Mouse (Mus musculus): ENCODE measurements around the gene Mex3d. TPM values are rescaled to one million over a fixed set of nuclear protein-coding genes. Genes with fewer than 3 reads are reported as not detected.

Gene Mex3d
- polyA plus RNA-seq, 1 experiment = 13.4 TPM

- H3K36me3 ChIP-seq (ENCODE audit: control insufficient read depth, insufficient read depth, low read length) = no peaks in the 10 kb centered on the region
- WGBS = 19% methylated on average over 9 of the region's 9 CpGs
- peaks cover 38% of the 10 kb centered on the region for H3K27me3 ChIP-seq (ENCODE audit: control insufficient read depth, insufficient read depth, low read length)
- H3K4me1 ChIP-seq (ENCODE audit: control insufficient read depth, insufficient read depth, insufficient read length) = peaks cover 31% of the 10 kb centered on the region
- no peak overlapping the region for H3K4me3 ChIP-seq (ENCODE audit: extremely low read depth, insufficient read depth, insufficient read length)
- TF ChIP-seq CTCF (IDR thresholded peaks at IDR 0.05; ENCODE audit: extremely low read depth, insufficient read depth, insufficient read length, insufficient replicate concordance) (no peak), POLR2A (IDR thresholded peaks at IDR 0.05; ENCODE audit: low read depth, low read length) (no peak)
- peak overlapping the region; percentile 73 for H3K27ac ChIP-seq (ENCODE audit: insufficient read depth, low read length)
- DNase-seq (ENCODE audit: low read depth in 1 of 2, low spot score in 2 of 2) = no peak
Measured at GRCm38 (mm10) chr10:80344131-80344661, 43.3 kb downstream of the Mex3d start.

GRCm38 (mm10) chr10:80343425-80343895, 44.0 kb downstream of the Mex3d start:
- Histone ChIP-seq H3K27me3 (ENCODE audit: control insufficient read depth, insufficient read depth, low read length) (peaks cover 36% of the 10 kb centered on the region), H3K36me3 (ENCODE audit: control insufficient read depth, insufficient read depth, low read length) (no peaks in the 10 kb centered on the region), H3K27ac (ENCODE audit: insufficient read depth, low read length) (peak overlapping the region; percentile 24; the same call in 1 of the 2 replicates), H3K4me3 (ENCODE audit: extremely low read depth, insufficient read depth, insufficient read length) (no peak overlapping the region), H3K4me1 (ENCODE audit: control insufficient read depth, insufficient read depth, insufficient read length) (peaks cover 30% of the 10 kb centered on the region)
- no peak for TF ChIP-seq POLR2A (IDR thresholded peaks at IDR 0.05; ENCODE audit: low read depth, low read length)
- TF ChIP-seq CTCF (IDR thresholded peaks at IDR 0.05; ENCODE audit: extremely low read depth, insufficient read depth, insufficient read length, insufficient replicate concordance) = no peak
- 29% methylated on average over 13 of the region's 13 CpGs for WGBS
- no peak for DNase-seq (ENCODE audit: low read depth in 1 of 2, low spot score in 2 of 2)

- peaks cover 25% of the 10 kb centered on the region for H3K4me1 ChIP-seq (ENCODE audit: control insufficient read depth, insufficient read depth, insufficient read length)
Measured at GRCm38 (mm10) chr10:80342749-80343424, 44.6 kb downstream of the Mex3d start.

GRCm38 (mm10) chr10:80342305-80342748, 45.1 kb downstream of the Mex3d start:
- Histone ChIP-seq H3K27me3 (ENCODE audit: control insufficient read depth, insufficient read depth, low read length) (peaks cover 26% of the 10 kb centered on the region), H3K36me3 (ENCODE audit: control insufficient read depth, insufficient read depth, low read length) (no peaks in the 10 kb centered on the region), H3K27ac (ENCODE audit: insufficient read depth, low read length) (no peak overlapping the region), H3K4me3 (ENCODE audit: extremely low read depth, insufficient read depth, insufficient read length) (no peak overlapping the region), H3K4me1 (ENCODE audit: control insufficient read depth, insufficient read depth, insufficient read length) (peaks cover 25% of the 10 kb centered on the region)
- DNase-seq (ENCODE audit: low read depth in 1 of 2, low spot score in 2 of 2) = no peak
- TF ChIP-seq POLR2A (IDR thresholded peaks at IDR 0.05; ENCODE audit: low read depth, low read length) = no peak
- 7% methylated on average over 26 of the region's 26 CpGs for WGBS

More at GRCm38 (mm10) chr10:80342749-80343424, 44.6 kb downstream of the Mex3d start:
- H3K27me3 ChIP-seq (ENCODE audit: control insufficient read depth, insufficient read depth, low read length) = peaks cover 30% of the 10 kb centered on the region
- DNase-seq (ENCODE audit: low read depth in 1 of 2, low spot score in 2 of 2) = peak; percentile 32 to 41
- H3K4me3 ChIP-seq (ENCODE audit: extremely low read depth, insufficient read depth, insufficient read length) = no peak overlapping the region
- WGBS = 1% methylated on average over 31 of the region's 33 CpGs
- no peak overlapping the region for H3K27ac ChIP-seq (ENCODE audit: insufficient read depth, low read length)
- no peaks in the 10 kb centered on the region for H3K36me3 ChIP-seq (ENCODE audit: control insufficient read depth, insufficient read depth, low read length)
- TF ChIP-seq CTCF (IDR thresholded peaks at IDR 0.05; ENCODE audit: extremely low read depth, insufficient read depth, insufficient read length, insufficient replicate concordance) = no peak
- TF ChIP-seq POLR2A (IDR thresholded peaks at IDR 0.05; ENCODE audit: low read depth, low read length) = no peak

GRCm38 (mm10) chr10:80341491-80342304, 45.8 kb downstream of the Mex3d start:
- peaks cover 25% of the 10 kb centered on the region for H3K4me1 ChIP-seq (ENCODE audit: control insufficient read depth, insufficient read depth, insufficient read length)
- peaks cover 23% of the 10 kb centered on the region for H3K27me3 ChIP-seq (ENCODE audit: control insufficient read depth, insufficient read depth, low read length)
- TF ChIP-seq POLR2A (IDR thresholded peaks at IDR 0.05; ENCODE audit: low read depth, low read length) (no peak), CTCF (IDR thresholded peaks at IDR 0.05; ENCODE audit: extremely low read depth, insufficient read depth, insufficient read length, insufficient replicate concordance) (no peak)
- no peaks in the 10 kb centered on the region for H3K36me3 ChIP-seq (ENCODE audit: control insufficient read depth, insufficient read depth, low read length)
- no peak overlapping the region for H3K4me3 ChIP-seq (ENCODE audit: extremely low read depth, insufficient read depth, insufficient read length)
- WGBS = 12% methylated on average over 47 of the region's 47 CpGs
- no peak overlapping the region for H3K27ac ChIP-seq (ENCODE audit: insufficient read depth, low read length)
- DNase-seq (ENCODE audit: low read depth in 1 of 2, low spot score in 2 of 2) = no peak

- H3K27ac ChIP-seq (ENCODE audit: insufficient read depth, low read length) = no peak overlapping the region
- peaks cover 23% of the 10 kb centered on the region for H3K27me3 ChIP-seq (ENCODE audit: control insufficient read depth, insufficient read depth, low read length)
- peaks cover 25% of the 10 kb centered on the region for H3K4me1 ChIP-seq (ENCODE audit: control insufficient read depth, insufficient read depth, insufficient read length)
- no peak for TF ChIP-seq POLR2A (IDR thresholded peaks at IDR 0.05; ENCODE audit: low read depth, low read length)
- no peak for TF ChIP-seq CTCF (IDR thresholded peaks at IDR 0.05; ENCODE audit: extremely low read depth, insufficient read depth, insufficient read length, insufficient replicate concordance)
- no peaks in the 10 kb centered on the region for H3K36me3 ChIP-seq (ENCODE audit: control insufficient read depth, insufficient read depth, low read length)
- DNase-seq (ENCODE audit: low read depth in 1 of 2, low spot score in 2 of 2) = no peak
- H3K4me3 ChIP-seq (ENCODE audit: extremely low read depth, insufficient read depth, insufficient read length) = no peak overlapping the region
- 64% methylated on average over 21 of the region's 21 CpGs for WGBS
Measured at GRCm38 (mm10) chr10:80341026-80341425, 46.4 kb downstream of the Mex3d start.
